Mouse (Mus musculus) heart, postnatal 25 days (tissue): ENCODE results near the gene Cxcl15. TPM values are rescaled to one million over a fixed set of nuclear protein-coding genes. Genes with fewer than 3 reads are reported as not detected.

Source experiments
- microRNA-seq: library from miRNA; unstranded; fragments of <30 nt; microRNA quantifications from one replicate; pipeline ENCODE4 v1.2.0, GENCODE M21; 2022
- total RNA-seq, 2 experiments: library from RNA; stranded (reverse); gene quantifications; 2 replicates each; pipeline ENCODE4 v1.2.3; 2021

Cxcl15 gene
- total RNA-seq, 2 experiments from 2014 or later = not detected

Small RNAs within 50 kb of the gene (microRNA-seq; reads per million reads assigned to microRNA genes)
- not detected for gene Gm24322

Other genes starting within 250 kb of the Cxcl15 start
- gene 5830473C10Rik, start 233.4 kb upstream of the Cxcl15 start, total RNA-seq = not detected
- not detected for gene Rassf6, start 153.9 kb upstream of the Cxcl15 start, total RNA-seq
- under 1 TPM; 0.17 to 0.18 TPM for gene Cxcl5, start 35.2 kb upstream of the Cxcl15 start, total RNA-seq
- gene Ppbp, start 26.0 kb upstream of the Cxcl15 start, total RNA-seq = 10 to 100 TPM in 1 of 2 experiments, 1 to 10 TPM in 1; 5.2 to 12.8 TPM
- 10 to 100 TPM; 33.7 to 39.4 TPM for gene Pf4, start 22.1 kb upstream of the Cxcl15 start, total RNA-seq
- gene Cxcl3, start 8.4 kb upstream of the Cxcl15 start, total RNA-seq = not detected
- under 1 TPM; 0.55 to 0.64 TPM for gene Cxcl1, start 96.7 kb downstream of the Cxcl15 start, total RNA-seq
- not detected for gene Cxcl2, start 109.3 kb downstream of the Cxcl15 start, total RNA-seq
- 10 to 100 TPM; 10.3 to 12.6 TPM for gene Mthfd2l, start 136.6 kb downstream of the Cxcl15 start, total RNA-seq
- under 1 TPM; 0.36 to 0.44 TPM for gene Epgn, start 232.9 kb downstream of the Cxcl15 start, total RNA-seq